Mouse (Mus musculus) midbrain, embryonic 14.5 days (tissue): ENCODE data around the gene Fgfr2. TPM values are rescaled to one million over a fixed set of nuclear protein-coding genes. Genes with fewer than 3 reads are reported as not detected.
"Not testable (repeated sequence)": the region's sequence is repeated elsewhere in the genome, so short reads cannot be mapped to it uniquely, and the experiment has no call there.

Experiments used
- ATAC-seq: fragments of 200-750 bp; cut with Nextera tagmentation; 2 replicates; pipeline ENCODE4 v1.8.0; 2017; ENCODE audit warnings: moderate number of reproducible peaks, moderate library complexity; ENCODE audit not compliant: low FRiP score, low TSS enrichment
- DNase-seq: peaks from one replicate; pipeline ENCODE4 v3.0.0-alpha.2; 2015
- H3K27ac ChIP-seq: fragments of 300-500 bp; sonication (generic); replicated peaks from 2 replicates; pipeline ENCODE4 v1.5.1; 2014; ENCODE audit warnings: mild to moderate bottlenecking, low read depth, low read length, moderate library complexity
- H3K27me3 ChIP-seq: fragments of 300-500 bp; sonication (generic); 2 replicates; pipeline ENCODE4 v1.6.1; 2014; ENCODE audit warnings: low read length, control low read depth, mixed read lengths; ENCODE audit not compliant: control insufficient read depth, insufficient read depth
- H3K36me3 ChIP-seq: fragments of 300-500 bp; sonication (generic); 2 replicates; pipeline ENCODE4 v1.6.1; 2014; ENCODE audit warnings: low read length, control low read depth; ENCODE audit not compliant: control insufficient read depth, insufficient read depth
- H3K4me1 ChIP-seq: fragments of 300-500 bp; sonication (generic); 2 replicates; pipeline ENCODE4 v1.6.1; 2014; ENCODE audit warnings: mild to moderate bottlenecking, antibody characterized with exemption, low read length, control low read depth; ENCODE audit not compliant: control insufficient read depth, insufficient read depth
- H3K4me2 ChIP-seq: fragments of 300-500 bp; sonication (generic); 2 replicates; pipeline ENCODE4 v1.6.1; 2014; ENCODE audit warnings: mild to moderate bottlenecking, low read length, moderate library complexity
- H3K4me3 ChIP-seq: fragments of 300-500 bp; sonication (generic); replicated peaks from 2 replicates; pipeline ENCODE4 v1.5.1; 2014; ENCODE audit warnings: low read depth, low read length
- H3K9ac ChIP-seq: fragments of 300-500 bp; sonication (generic); replicated peaks from 2 replicates; pipeline ENCODE4 v1.6.1; 2014; ENCODE audit warnings: mild to moderate bottlenecking, low read length, moderate library complexity
- H3K9me3 ChIP-seq: fragments of 300-500 bp; sonication (generic); 2 replicates; pipeline ENCODE4 v1.6.1; 2016; ENCODE audit warnings: low read length, control low read depth, mixed read lengths; ENCODE audit not compliant: control insufficient read depth
- WGBS: fragments of 180-500 bp; shearing (Covaris S2); extraction: QIAGEN DNeasy Blood & Tissue Kit; methylation state at CpG from one replicate; pipeline ENCODE4 v1.1.7; 2014; 5-methylcytosine and 5-hydroxymethylcytosine counted together
- polyA plus RNA-seq: library from polyadenylated mRNA; unstranded; fragments of >200 nt; fragmentation: Nextera tagmentation; extraction: Ambion mirVana; gene quantifications from 2 replicates; pipeline ENCODE4 v1.2.1, GENCODE M21; 2014

Gene Fgfr2
- polyA plus RNA-seq, 1 experiment from 2014 or later = 28.1 TPM

GRCm38 (mm10) chr7:131391761-131392160 is 1731.4 kb downstream of the Fgfr2 start:
- H3K4me3 ChIP-seq, DNase-seq, ATAC-seq, H3K9ac ChIP-seq, H3K4me2 ChIP-seq, H3K4me1 ChIP-seq, H3K27ac ChIP-seq, H3K27me3 ChIP-seq, H3K9me3 ChIP-seq: not testable (repeated sequence)
- H3K36me3 ChIP-seq = peaks cover 42% of the 10 kb centered on the region
- WGBS = 92% methylated on average over 6 of the region's 7 CpGs

DNA sequence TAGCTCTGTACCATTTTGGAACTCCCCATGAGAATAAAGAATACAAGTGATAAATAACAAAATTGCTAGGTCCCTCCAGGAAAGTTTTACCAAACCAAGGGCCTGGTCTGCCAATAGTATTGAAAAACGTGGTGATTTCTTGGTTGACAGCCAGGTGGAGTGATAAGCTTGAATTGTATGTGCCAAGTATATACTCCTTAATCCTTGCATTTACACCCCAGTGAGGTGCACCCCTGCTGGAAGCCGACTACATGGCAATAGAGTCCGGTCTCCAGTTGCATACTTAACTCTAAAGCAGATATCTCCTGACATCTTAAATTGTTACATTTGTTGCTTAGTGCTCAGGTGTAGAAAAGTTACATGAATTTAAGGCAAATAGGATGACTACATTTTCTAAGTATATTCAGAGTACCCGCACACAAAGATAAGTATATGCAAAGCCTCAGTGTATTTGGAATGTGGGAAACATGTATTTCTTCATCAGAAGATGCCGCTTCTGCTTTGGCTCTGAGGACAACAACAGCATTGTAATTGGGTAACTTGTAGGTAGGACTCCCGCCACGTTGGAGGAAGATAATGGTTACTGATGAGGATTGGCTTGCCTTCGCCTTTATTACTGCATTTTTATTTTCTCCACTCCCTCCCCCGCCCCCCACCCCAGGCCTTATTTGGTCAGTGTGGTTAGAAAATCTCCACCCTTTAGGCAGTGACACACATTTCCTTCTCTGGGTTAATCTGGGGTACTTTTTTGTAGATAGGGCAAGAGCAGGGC is 1751.1 kb downstream of the Fgfr2 start:
- ATAC-seq = no peak
- Histone ChIP-seq H3K9ac (peak overlapping the region; percentile 94; the same call in 1 of the 2 replicates), H3K27ac (no peak overlapping the region), H3K4me2 (peak overlapping the region; percentile 75), H3K4me1 (peaks cover 5% of the 10 kb centered on the region; the same call in 1 of the 2 replicates), H3K36me3 (peaks cover 6% of the 10 kb centered on the region; the same call in 1 of the 2 replicates), H3K4me3 (peak overlapping the region; percentile 77), H3K27me3 (no peaks in the 10 kb centered on the region), H3K9me3 (no peaks in the 10 kb centered on the region)
- WGBS = 75% methylated on average over 9 of the region's 9 CpGs
- peak; percentile 22 for DNase-seq

- Histone ChIP-seq H3K4me3 (peak overlapping the region; percentile 77), H3K27me3 (no peaks in the 10 kb centered on the region), H3K27ac (peak overlapping the region; percentile 92), H3K9me3 (no peaks in the 10 kb centered on the region), H3K4me2 (peak overlapping the region; percentile 75), H3K36me3 (peaks cover 6% of the 10 kb centered on the region; the same call in 1 of the 2 replicates), H3K9ac (peak overlapping the region; percentile 94), H3K4me1 (peaks cover 5% of the 10 kb centered on the region; the same call in 1 of the 2 replicates)
- ATAC-seq (peak; percentile 8; the same call in 1 of the 2 replicates), DNase-seq (no peak)
- 9% methylated on average over 9 of the region's 9 CpGs for WGBS
Observed at GRCm38 (mm10) chr7:131371470-131371860, 1751.7 kb downstream of the Fgfr2 start.

DNA sequence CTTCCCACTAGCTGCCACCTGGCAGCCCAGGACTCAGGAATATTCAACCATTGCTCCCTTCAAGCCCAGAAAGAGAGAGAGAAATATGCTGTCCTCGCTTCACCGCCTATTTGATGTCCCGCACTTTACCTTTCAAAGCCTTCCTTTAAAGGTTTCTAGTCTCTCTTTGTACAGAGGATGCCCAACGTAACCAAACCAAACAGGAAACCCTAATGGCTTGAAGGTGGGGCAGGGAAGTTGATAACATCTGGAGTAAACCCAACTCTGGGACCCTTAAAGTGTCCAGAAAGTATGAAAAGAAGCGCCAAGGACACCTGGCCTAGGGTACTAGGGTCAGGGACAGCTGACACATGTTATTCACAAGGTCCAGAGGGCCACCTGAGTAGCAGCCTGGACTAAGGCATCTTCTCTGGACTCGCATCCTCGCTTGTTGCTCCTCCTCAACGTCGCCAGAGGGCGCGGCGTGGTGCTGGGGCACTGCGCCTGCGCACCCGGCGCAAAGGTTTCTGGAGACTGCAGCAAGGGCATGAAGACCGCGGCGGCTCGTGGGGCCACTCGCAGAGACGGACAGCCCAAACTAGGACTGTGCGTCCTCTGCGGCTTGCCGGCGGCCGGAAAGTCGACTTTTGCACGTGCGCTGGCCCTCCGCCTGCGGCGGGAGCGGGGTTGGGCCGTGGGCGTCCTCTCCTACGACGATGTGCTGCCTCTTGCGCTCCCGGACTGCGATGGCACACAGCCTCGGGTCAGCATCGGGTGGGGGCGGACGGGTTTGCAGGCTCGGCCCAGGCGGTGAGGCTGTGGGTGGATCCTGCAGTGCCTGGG is 1752.3 kb downstream of the Fgfr2 start, which contains the start of gene Pstk:
Pstk (plus strand) TSS at position 494 of the 822 bp plus-strand sequence.
- Histone ChIP-seq H3K27me3 (no peaks in the 10 kb centered on the region), H3K9ac (peak within 1 kb of the TSS; percentile 94), H3K4me2 (peak within 1 kb of the TSS; percentile 75), H3K27ac (peak within 1 kb of the TSS; percentile 92), H3K36me3 (peaks cover 6% of the 10 kb centered on the region; the same call in 1 of the 2 replicates), H3K9me3 (no peaks in the 10 kb centered on the region), H3K4me1 (peaks cover 5% of the 10 kb centered on the region; the same call in 1 of the 2 replicates), H3K4me3 (peak within 1 kb of the TSS; percentile 77)
- DNase-seq (peak; percentile 95), ATAC-seq (peak; percentile 90)
- 4% methylated on average over 47 of the region's 47 CpGs for WGBS

DNA sequence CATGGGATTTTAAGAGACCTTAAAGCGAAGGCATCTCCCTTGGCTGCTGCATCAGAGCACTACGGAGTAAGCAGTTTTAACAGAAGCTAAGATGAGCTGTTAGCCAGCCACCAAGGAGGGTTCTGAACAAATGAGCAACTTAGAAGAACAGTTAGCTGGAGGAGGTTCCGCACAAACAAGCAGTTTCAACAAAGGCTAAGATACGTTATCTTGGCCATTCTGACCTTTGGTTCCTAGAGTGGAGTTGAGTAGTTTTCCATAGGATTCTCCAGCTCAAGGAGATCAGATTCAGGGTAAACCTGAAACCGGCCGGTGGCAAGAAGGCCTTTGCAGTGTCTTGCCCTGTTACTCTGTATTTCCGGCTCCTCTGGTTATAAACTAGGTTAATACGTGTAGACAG is 1759.0 kb downstream of the Fgfr2 start:
- Histone ChIP-seq H3K27ac (no peak overlapping the region), H3K4me2 (no peak overlapping the region), H3K4me1 (peaks cover 14% of the 10 kb centered on the region), H3K27me3 (no peaks in the 10 kb centered on the region), H3K9ac (no peak overlapping the region), H3K9me3 (no peaks in the 10 kb centered on the region), H3K36me3 (peaks cover 2% of the 10 kb centered on the region; the same call in 1 of the 2 replicates), H3K4me3 (no peak overlapping the region)
- ATAC-seq = no peak
- 95% methylated on average over 8 of the region's 8 CpGs for WGBS
- DNase-seq = no peak

- under 1% methylated on average over 55 of the region's 55 CpGs for WGBS
- peaks cover 15% of the 10 kb centered on the region for H3K36me3 ChIP-seq
- peak; percentile 96 for ATAC-seq
- peaks cover 14% of the 10 kb centered on the region for H3K4me1 ChIP-seq
- H3K27me3 ChIP-seq = no peaks in the 10 kb centered on the region
- peak within 1 kb of the TSS; percentile 86 for H3K27ac ChIP-seq
- H3K9ac ChIP-seq = peak within 1 kb of the TSS; percentile 81
- peak within 1 kb of the TSS; percentile 89 for H3K4me2 ChIP-seq
- DNase-seq = peak; percentile 99
- no peaks in the 10 kb centered on the region for H3K9me3 ChIP-seq
- peak within 1 kb of the TSS; percentile 82 for H3K4me3 ChIP-seq
Observed at GRCm38 (mm10) chr7:131362615-131363300, 1760.4 kb downstream of the Fgfr2 start, which contains the start of gene 2310057M21Rik. Gene 2310057M21Rik, minus strand, starts transcription at chr7:131362759.

GRCm38 (mm10) chr7:131362269-131362614 is 1760.9 kb downstream of the Fgfr2 start:
- H3K9me3 ChIP-seq = no peaks in the 10 kb centered on the region
- no peak for DNase-seq
- H3K27ac ChIP-seq = peak overlapping the region; percentile 86
- H3K27me3 ChIP-seq = no peaks in the 10 kb centered on the region
- under 1% methylated on average over 35 of the region's 35 CpGs for WGBS
- peak; percentile 84 for ATAC-seq
- peak overlapping the region; percentile 82 for H3K4me3 ChIP-seq
- peak overlapping the region; percentile 81 for H3K9ac ChIP-seq
- peaks cover 20% of the 10 kb centered on the region for H3K36me3 ChIP-seq
- peaks cover 14% of the 10 kb centered on the region for H3K4me1 ChIP-seq
- peak overlapping the region; percentile 89 for H3K4me2 ChIP-seq

DNA sequence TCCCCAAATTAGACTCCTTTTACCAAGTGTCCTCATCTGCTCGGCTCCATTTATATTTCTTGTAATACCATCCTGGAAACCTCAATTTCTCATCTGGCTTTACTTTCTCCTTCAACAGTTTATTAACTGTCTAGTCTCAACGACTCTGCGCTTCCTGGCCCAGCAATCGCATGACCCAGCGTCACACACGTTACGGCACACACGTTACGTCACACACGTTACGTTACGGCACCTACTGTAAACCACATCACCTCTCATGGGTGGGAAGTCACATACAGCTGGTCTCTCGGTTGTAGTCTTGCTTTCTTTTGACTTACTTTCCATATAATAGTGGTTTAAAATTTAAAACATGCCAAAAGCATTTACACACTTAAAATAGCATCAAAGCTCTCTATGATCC is 1767.0 kb downstream of the Fgfr2 start:
- DNase-seq = no peak
- no peak for ATAC-seq
- Histone ChIP-seq H3K4me3 (no peak overlapping the region), H3K4me1 (peaks cover 2% of the 10 kb centered on the region), H3K36me3 (peaks cover 50% of the 10 kb centered on the region), H3K4me2 (no peak overlapping the region), H3K9me3 (no peaks in the 10 kb centered on the region), H3K27ac (no peak overlapping the region), H3K27me3 (no peaks in the 10 kb centered on the region), H3K9ac (no peak overlapping the region)
- 98% methylated on average over 13 of the region's 13 CpGs for WGBS
